Mouse (Mus musculus) CH12.LX (cell line): ENCODE data around the gene Tmem131l.

Source experiments
- JUND ChIP-seq: conservative IDR thresholded peaks from 2 replicates; pipeline ENCODE4 v1.6.1; 2011; ENCODE audit warnings: low read depth, low read length, improper control_type of control experiment
- POLR2A ChIP-seq: IDR thresholded peaks from 2 replicates; pipeline ENCODE4 v1.6.1; 2011; ENCODE audit warnings: low read depth, mild to moderate bottlenecking, improper control_type of control experiment, low read length

GRCm38 (mm10) chr3:83902943-83903342 is 137.0 kb downstream of the Tmem131l start:
- TF ChIP-seq POLR2A: no peak
- TF ChIP-seq JUND: no peak
